Mouse (Mus musculus) retina, adult 2 months (tissue): ENCODE results near the gene Nfib.

Source experiments
- DNase-seq: peaks from one replicate; pipeline ENCODE4 v3.0.0-alpha.2; 2012; ENCODE audit warnings: low read depth, low spot score

Nfib gene

GRCm38 (mm10) chr4:82542656-82543397 is 162.7 kb downstream of the Nfib start:
- no peak for DNase-seq

- DNase-seq: peak; percentile 53
These were observed 163.5 kb downstream of the Nfib start for GRCm38 (mm10) chr4:82541894-82542510.

- no peak for DNase-seq
These were observed 165.0 kb downstream of the Nfib start for GRCm38 (mm10) chr4:82540466-82540990.

- no peak for DNase-seq
These were observed 165.5 kb downstream of the Nfib start for GRCm38 (mm10) chr4:82540048-82540410.

- no peak for DNase-seq
These were observed 166.0 kb downstream of the Nfib start for GRCm38 (mm10) chr4:82539406-82540047.

- no peak for DNase-seq
These were observed 166.7 kb downstream of the Nfib start for GRCm38 (mm10) chr4:82538815-82539214.

- no peak for DNase-seq
These were observed 167.3 kb downstream of the Nfib start for GRCm38 (mm10) chr4:82538069-82538811.

- DNase-seq: no peak
These were observed 168.1 kb downstream of the Nfib start for GRCm38 (mm10) chr4:82537279-82537967.

GRCm38 (mm10) chr4:82536435-82537278 is 168.9 kb downstream of the Nfib start:
- no peak for DNase-seq

- no peak for DNase-seq
These were observed 169.7 kb downstream of the Nfib start for GRCm38 (mm10) chr4:82535606-82536434.

GRCm38 (mm10) chr4:82533231-82533630 is 172.3 kb downstream of the Nfib start:
- DNase-seq: no peak

- no peak for DNase-seq
These were observed 172.9 kb downstream of the Nfib start for GRCm38 (mm10) chr4:82532443-82533191.

GRCm38 (mm10) chr4:82531977-82532376 is 173.6 kb downstream of the Nfib start:
- no peak for DNase-seq

GRCm38 (mm10) chr4:82530875-82531353 is 174.6 kb downstream of the Nfib start:
- no peak for DNase-seq

- DNase-seq: no peak
These were observed 176.6 kb downstream of the Nfib start for GRCm38 (mm10) chr4:82528978-82529377.

- no peak for DNase-seq
These were observed 185.6 kb downstream of the Nfib start for GRCm38 (mm10) chr4:82519935-82520334.

GRCm38 (mm10) chr4:82518132-82518531 is 187.4 kb downstream of the Nfib start:
- DNase-seq: no peak

- no peak for DNase-seq
These were observed 188.2 kb downstream of the Nfib start for GRCm38 (mm10) chr4:82517311-82517710.
